Mouse (Mus musculus) spleen, postnatal 10 days (tissue): ENCODE data around the gene Top2b.

ENCODE experiments used
- DNase-seq, 2 experiments: peaks; one replicate each; pipeline ENCODE4 v3.0.0; 2021 to 2022; ENCODE audit warnings: low spot score in 2 of 2

The Top2b gene

GRCm38 (mm10) chr14:16427569-16427968 is 62.6 kb downstream of the Top2b start:
- no peak for DNase-seq

GRCm38 (mm10) chr14:16431941-16432499 is 67.0 kb downstream of the Top2b start:
- no peak for DNase-seq

- no peak for DNase-seq
Measured at GRCm38 (mm10) chr14:16432550-16432949, 67.6 kb downstream of the Top2b start.

GRCm38 (mm10) chr14:16433206-16433605 is 68.2 kb downstream of the Top2b start:
- DNase-seq = no peak

- peak; percentile 24 to 45 for DNase-seq
Measured at GRCm38 (mm10) chr14:16434396-16435171, 69.6 kb downstream of the Top2b start.

- DNase-seq = no peak
Measured at GRCm38 (mm10) chr14:16437386-16437785, 72.4 kb downstream of the Top2b start.

- no peak for DNase-seq
Measured at GRCm38 (mm10) chr14:16439385-16440126, 74.6 kb downstream of the Top2b start.

GRCm38 (mm10) chr14:16444859-16445258 is 79.9 kb downstream of the Top2b start:
- no peak for DNase-seq

GRCm38 (mm10) chr14:16447587-16447986 is 82.6 kb downstream of the Top2b start:
- peak in 1 of 2 experiments; percentile 35 for DNase-seq

- DNase-seq = no peak
Measured at GRCm38 (mm10) chr14:16448269-16448987, 83.4 kb downstream of the Top2b start.

- no peak for DNase-seq
Measured at GRCm38 (mm10) chr14:16478606-16479323, 113.8 kb downstream of the Top2b start.

GRCm38 (mm10) chr14:16479521-16479920 is 114.5 kb downstream of the Top2b start:
- no peak for DNase-seq

GRCm38 (mm10) chr14:16480621-16481020 is 115.6 kb downstream of the Top2b start:
- no peak for DNase-seq

- no peak for DNase-seq
Measured at GRCm38 (mm10) chr14:16483656-16484380, 118.8 kb downstream of the Top2b start.
